Mouse (Mus musculus) heart, embryonic 12.5 days (tissue): ENCODE measurements around the gene Erich4. TPM values are rescaled to one million over a fixed set of nuclear protein-coding genes. Genes with fewer than 3 reads are reported as not detected.

Experiments
- ATAC-seq: fragments of 200-750 bp; cut with Nextera tagmentation; 2 replicates; pipeline ENCODE4 v1.8.0; 2017; ENCODE audit warnings: moderate TSS enrichment, moderate library complexity; ENCODE audit not compliant: insufficient number of reproducible peaks, low FRiP score
- H3K27ac ChIP-seq: fragments of 300-500 bp; sonication (generic); 2 replicates; pipeline ENCODE4 v1.5.1; 2016; ENCODE audit warnings: mild to moderate bottlenecking, moderate library complexity; ENCODE audit not compliant: poor library complexity, severe bottlenecking
- H3K27me3 ChIP-seq: fragments of 300-500 bp; sonication (generic); replicated peaks from 2 replicates; pipeline ENCODE4 v1.6.1; 2016; ENCODE audit warnings: mild to moderate bottlenecking, moderate library complexity
- H3K36me3 ChIP-seq: fragments of 300-500 bp; sonication (generic); 2 replicates; pipeline ENCODE4 v1.6.1; 2016; ENCODE audit warnings: mild to moderate bottlenecking, moderate library complexity
- H3K4me1 ChIP-seq: fragments of 300-500 bp; sonication (generic); replicated peaks from 2 replicates; pipeline ENCODE4 v1.6.1; 2016; ENCODE audit warnings: mild to moderate bottlenecking
- H3K4me2 ChIP-seq: fragments of 300-500 bp; sonication (generic); 2 replicates; pipeline ENCODE4 v1.6.1; 2016; ENCODE audit warnings: mild to moderate bottlenecking, moderate library complexity
- H3K4me3 ChIP-seq: fragments of 300-500 bp; sonication (generic); 2 replicates; pipeline ENCODE4 v1.5.1; 2016; ENCODE audit warnings: mild to moderate bottlenecking
- H3K9ac ChIP-seq: fragments of 300-500 bp; sonication (generic); 2 replicates; pipeline ENCODE4 v1.6.1; 2016; ENCODE audit warnings: mild to moderate bottlenecking, moderate library complexity
- H3K9me3 ChIP-seq: fragments of 300-500 bp; sonication (generic); replicated peaks from 2 replicates; pipeline ENCODE4 v1.6.1; 2016; ENCODE audit warnings: mild to moderate bottlenecking, moderate library complexity
- WGBS: fragments of 180-500 bp; shearing (Covaris S2); methylation state at CpG from one replicate; pipeline ENCODE4 v1.1.7; 2016; 5-methylcytosine and 5-hydroxymethylcytosine counted together
- polyA plus RNA-seq: library from polyadenylated mRNA; unstranded; fragments of >200 nt; fragmentation: Nextera tagmentation; extraction: Ambion mirVana; gene quantifications from 2 replicates; pipeline ENCODE4 v1.2.1, GENCODE M21; 2016

Erich4 gene
- polyA plus RNA-seq, 1 experiment from 2014 or later: not detected

DNA sequence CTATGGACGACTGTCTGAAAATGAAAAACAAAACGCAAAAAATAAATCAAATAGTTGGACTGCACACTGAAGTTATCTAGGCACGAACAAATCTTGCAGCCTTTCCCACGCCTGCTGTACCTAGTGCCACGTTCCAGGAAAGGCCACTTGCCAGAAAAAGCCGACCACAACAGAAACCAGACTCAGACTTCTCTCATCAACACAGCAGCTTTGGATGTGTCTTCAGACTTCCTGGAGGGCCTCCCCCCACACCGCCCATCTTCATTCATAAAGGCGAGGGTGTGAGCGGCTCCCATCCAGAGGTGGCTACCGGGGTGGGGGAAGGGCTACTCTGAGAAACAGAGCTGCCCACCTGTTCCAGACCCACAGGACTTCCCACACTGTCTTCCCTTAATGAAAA, 28.4 kb upstream of the Erich4 start:
- Histone ChIP-seq H3K4me3 (no peak overlapping the region), H3K27me3 (no peaks in the 10 kb centered on the region), H3K4me1 (peaks cover 8% of the 10 kb centered on the region), H3K36me3 (peaks cover 7% of the 10 kb centered on the region), H3K9ac (no peak overlapping the region), H3K27ac (no peak overlapping the region), H3K4me2 (no peak overlapping the region), H3K9me3 (no peaks in the 10 kb centered on the region)
- no peak for ATAC-seq
- 65% methylated on average over 10 of the region's 10 CpGs for WGBS

GRCm38 (mm10) chr7:25639754-25640153, 24.1 kb upstream of the Erich4 start:
- H3K27ac ChIP-seq: no peak overlapping the region
- H3K9ac ChIP-seq: no peak overlapping the region
- no peaks in the 10 kb centered on the region for H3K9me3 ChIP-seq
- no peak overlapping the region for H3K4me2 ChIP-seq
- no peak for ATAC-seq
- peaks cover 24% of the 10 kb centered on the region for H3K4me1 ChIP-seq
- no peak overlapping the region for H3K4me3 ChIP-seq
- no peaks in the 10 kb centered on the region for H3K27me3 ChIP-seq
- H3K36me3 ChIP-seq: peaks cover 16% of the 10 kb centered on the region
- WGBS: 94% methylated on average over 4 of the region's 4 CpGs

DNA sequence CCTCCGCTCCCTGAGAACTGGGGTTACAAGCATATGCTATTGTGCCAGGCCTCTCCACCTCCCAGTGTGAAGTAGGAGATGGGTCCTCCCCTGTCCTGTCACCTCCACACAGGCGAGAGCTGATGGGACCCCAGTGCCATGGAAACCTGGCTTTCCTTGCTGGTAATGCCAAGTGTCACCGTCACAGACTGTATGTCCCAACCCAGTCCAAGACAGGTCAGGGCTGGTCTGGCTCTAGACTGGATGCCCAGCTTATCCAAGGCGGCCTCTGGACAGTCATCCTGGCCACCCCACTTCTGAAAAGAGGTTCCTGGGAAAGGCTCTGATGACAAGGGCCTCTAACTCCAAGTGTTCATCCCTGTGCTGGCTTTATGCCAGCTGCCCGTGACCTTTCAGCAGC, 21.4 kb upstream of the Erich4 start:
- H3K9me3 ChIP-seq: no peaks in the 10 kb centered on the region
- H3K4me3 ChIP-seq: no peak overlapping the region
- H3K27me3 ChIP-seq: no peaks in the 10 kb centered on the region
- H3K9ac ChIP-seq: no peak overlapping the region
- peaks cover 26% of the 10 kb centered on the region for H3K36me3 ChIP-seq
- H3K4me1 ChIP-seq: peaks cover 18% of the 10 kb centered on the region
- no peak for ATAC-seq
- no peak overlapping the region for H3K27ac ChIP-seq
- 82% methylated on average over 5 of the region's 5 CpGs for WGBS
- no peak overlapping the region for H3K4me2 ChIP-seq

- H3K9ac ChIP-seq: no peak overlapping the region
- 29% methylated on average over 3 of the region's 3 CpGs for WGBS
- no peak overlapping the region for H3K4me3 ChIP-seq
- H3K4me1 ChIP-seq: peaks cover 18% of the 10 kb centered on the region
- no peak overlapping the region for H3K4me2 ChIP-seq
- no peaks in the 10 kb centered on the region for H3K27me3 ChIP-seq
- peaks cover 30% of the 10 kb centered on the region for H3K36me3 ChIP-seq
- no peak overlapping the region for H3K27ac ChIP-seq
- H3K9me3 ChIP-seq: no peaks in the 10 kb centered on the region
- ATAC-seq: no peak
These were observed 20.7 kb upstream of the Erich4 start for GRCm38 (mm10) chr7:25636373-25636772.

GRCm38 (mm10) chr7:25632679-25633078, 17.0 kb upstream of the Erich4 start:
- H3K4me1 ChIP-seq: peaks cover 23% of the 10 kb centered on the region
- ATAC-seq: no peak
- no peak overlapping the region for H3K9ac ChIP-seq
- H3K27ac ChIP-seq: no peak overlapping the region
- no peak overlapping the region for H3K4me3 ChIP-seq
- 85% methylated on average over 5 of the region's 5 CpGs for WGBS
- H3K27me3 ChIP-seq: no peaks in the 10 kb centered on the region
- H3K36me3 ChIP-seq: peaks cover 44% of the 10 kb centered on the region
- no peaks in the 10 kb centered on the region for H3K9me3 ChIP-seq
- no peak overlapping the region for H3K4me2 ChIP-seq

- H3K36me3 ChIP-seq: peaks cover 63% of the 10 kb centered on the region
- 33% methylated on average over 8 of the region's 8 CpGs for WGBS
These were observed 12.6 kb upstream of the Erich4 start for GRCm38 (mm10) chr7:25628323-25628620.

DNA sequence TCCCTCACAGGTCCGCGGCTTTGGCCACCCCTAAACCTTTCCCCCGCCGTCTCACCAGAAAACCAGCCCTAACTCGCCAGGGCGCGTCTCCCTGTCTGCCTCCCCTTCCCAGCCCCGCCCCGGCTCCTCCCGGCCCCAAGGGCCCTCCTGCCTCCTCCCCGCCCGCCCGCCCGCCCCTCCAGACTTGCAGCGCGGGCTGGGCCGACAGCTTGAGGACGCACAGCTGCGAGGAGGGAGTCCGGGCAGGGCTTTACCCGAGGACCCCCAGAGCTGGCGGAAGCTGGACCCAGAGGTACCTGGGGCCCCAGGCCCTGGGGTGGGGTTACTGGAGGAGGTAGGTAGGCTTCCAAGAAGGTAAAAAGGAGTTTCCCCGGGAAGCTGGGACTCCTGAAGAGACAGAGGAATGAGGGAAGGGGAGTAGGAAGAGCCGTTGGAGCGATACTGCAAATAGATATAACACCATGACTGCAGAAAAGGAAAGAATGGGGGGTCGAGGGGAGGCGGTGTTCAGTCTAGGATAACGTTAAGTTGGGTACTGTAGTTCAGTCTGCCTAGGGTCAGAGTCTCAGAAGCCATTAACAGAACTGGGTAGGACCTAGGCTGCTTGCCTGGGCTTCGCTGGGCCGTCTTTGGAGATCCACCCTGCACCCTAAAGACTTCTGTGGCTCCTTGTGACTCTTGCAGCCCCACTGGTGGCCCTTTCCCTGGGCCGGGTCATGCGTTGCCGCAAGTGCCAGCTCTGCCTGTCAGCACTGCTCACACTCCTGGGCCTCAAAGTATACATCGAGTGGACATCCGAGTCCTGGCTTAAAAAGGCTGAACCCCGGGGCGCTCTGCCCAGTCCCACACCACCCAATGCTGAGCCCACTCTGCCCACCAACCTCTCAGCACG, 12.0 kb upstream of the Erich4 start:
- peak overlapping the region; percentile 47 for H3K4me3 ChIP-seq
- ATAC-seq: peak; percentile 67
- H3K9me3 ChIP-seq: no peaks in the 10 kb centered on the region
- H3K4me1 ChIP-seq: peaks cover 50% of the 10 kb centered on the region
- WGBS: 12% methylated on average over 38 of the region's 38 CpGs
- no peaks in the 10 kb centered on the region for H3K27me3 ChIP-seq
- H3K4me2 ChIP-seq: peak overlapping the region; percentile 84
- H3K27ac ChIP-seq: peak overlapping the region; percentile 80
- peaks cover 64% of the 10 kb centered on the region for H3K36me3 ChIP-seq
- H3K9ac ChIP-seq: peak overlapping the region; percentile 68

More at GRCm38 (mm10) chr7:25628323-25628620, 12.6 kb upstream of the Erich4 start:
- Histone ChIP-seq H3K9me3 (no peaks in the 10 kb centered on the region), H3K9ac (peak overlapping the region; percentile 68), H3K27ac (no peak overlapping the region), H3K4me2 (peak overlapping the region; percentile 84), H3K27me3 (no peaks in the 10 kb centered on the region), H3K4me1 (peaks cover 50% of the 10 kb centered on the region), H3K4me3 (peak overlapping the region; percentile 47)
- no peak for ATAC-seq

DNA sequence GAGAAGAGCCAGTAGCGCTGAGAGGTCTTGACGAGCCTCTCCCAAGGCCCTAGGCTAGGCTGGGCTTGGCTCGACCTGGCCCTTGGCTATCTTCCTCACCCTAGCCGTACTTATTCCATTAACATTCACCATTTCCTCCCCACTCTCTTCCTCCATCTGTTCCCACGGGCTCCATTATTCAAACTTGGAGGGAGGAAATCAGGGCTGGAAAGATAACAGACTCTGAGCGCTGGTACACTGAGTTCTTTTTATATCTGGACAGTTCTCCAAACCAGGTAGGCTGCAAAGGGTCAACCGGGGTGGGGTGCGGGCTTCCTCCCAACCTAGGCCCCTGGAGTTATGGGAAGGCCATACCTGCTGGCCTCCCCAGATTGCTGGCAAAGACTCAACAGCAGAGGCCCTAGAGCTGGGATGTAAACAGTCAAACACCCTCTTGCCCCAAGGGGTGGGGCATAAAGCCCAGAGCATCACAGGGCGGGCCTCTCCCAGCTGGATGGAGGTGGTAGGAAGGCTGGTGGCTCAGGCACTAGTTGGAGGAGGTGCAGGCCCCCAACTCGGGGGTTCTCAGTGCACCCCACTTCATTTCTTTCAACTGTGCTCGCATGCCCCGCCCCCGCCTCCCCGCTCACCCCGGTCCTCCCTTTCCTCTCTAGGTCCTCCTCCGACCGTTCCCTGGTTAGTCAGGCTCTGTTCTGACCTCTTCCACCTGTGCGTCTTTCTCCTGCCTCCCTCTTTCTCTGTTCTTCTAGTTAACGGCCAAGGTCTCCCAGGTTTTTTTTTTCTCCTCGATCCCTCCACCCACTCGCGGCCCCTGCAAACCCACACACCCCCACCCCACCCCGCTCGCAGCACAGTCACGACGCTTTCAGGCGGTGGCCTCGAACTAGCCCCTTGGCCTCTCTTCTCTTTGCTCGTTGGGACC, 11.1 kb upstream of the Erich4 start, which contains the start of gene B3gnt8:
B3gnt8 (plus strand) TSS at position 146 of the 922 bp plus-strand sequence.
- Histone ChIP-seq H3K9ac (peak within 1 kb of the TSS; percentile 68), H3K4me3 (peak within 1 kb of the TSS; percentile 47), H3K27ac (peak within 1 kb of the TSS; percentile 80), H3K4me2 (peak within 1 kb of the TSS; percentile 84), H3K9me3 (no peaks in the 10 kb centered on the region), H3K27me3 (no peaks in the 10 kb centered on the region), H3K36me3 (peaks cover 67% of the 10 kb centered on the region), H3K4me1 (peaks cover 50% of the 10 kb centered on the region)
- WGBS: 6% methylated on average over 29 of the region's 29 CpGs
- ATAC-seq: peak; percentile 49

GRCm38 (mm10) chr7:25625594-25626250, 10.0 kb upstream of the Erich4 start:
- Histone ChIP-seq H3K9ac (no peak overlapping the region), H3K27ac (peak overlapping the region; percentile 80), H3K36me3 (peaks cover 66% of the 10 kb centered on the region), H3K4me2 (no peak overlapping the region), H3K4me1 (peaks cover 50% of the 10 kb centered on the region), H3K9me3 (no peaks in the 10 kb centered on the region), H3K27me3 (no peaks in the 10 kb centered on the region), H3K4me3 (no peak overlapping the region)
- 75% methylated on average over 10 of the region's 10 CpGs for whole genome bisulfite sequencing
- ATAC-seq: no peak

DNA sequence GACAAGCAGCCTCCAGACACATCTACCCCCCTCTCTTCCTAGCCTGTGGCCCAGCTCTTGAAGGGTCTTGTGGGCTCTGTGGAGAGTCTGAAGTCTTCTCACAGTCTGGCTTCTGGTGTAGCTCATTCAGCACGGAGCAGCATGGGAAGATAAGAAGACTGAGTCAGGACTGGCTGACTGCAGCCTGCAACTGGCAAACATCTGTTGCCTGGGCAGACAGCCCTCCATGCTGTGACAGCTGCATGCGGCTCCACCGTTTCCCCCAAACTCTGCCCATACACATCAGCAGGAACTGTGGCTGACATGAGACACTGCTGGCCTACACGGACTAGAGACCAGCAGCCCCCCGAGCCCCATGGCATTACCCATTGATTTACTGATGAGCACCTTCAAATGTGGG, 9.2 kb upstream of the Erich4 start:
- Histone ChIP-seq H3K27ac (peak overlapping the region; percentile 62), H3K27me3 (no peaks in the 10 kb centered on the region), H3K4me2 (no peak overlapping the region), H3K4me1 (peaks cover 52% of the 10 kb centered on the region), H3K36me3 (peaks cover 58% of the 10 kb centered on the region), H3K4me3 (no peak overlapping the region), H3K9me3 (no peaks in the 10 kb centered on the region), H3K9ac (no peak overlapping the region)
- no peak for ATAC-seq
- WGBS: 36% methylated on average over 5 of the region's 5 CpGs
